Mouse (Mus musculus): ENCODE measurements around the gene Begain. TPM values are rescaled to one million over a fixed set of nuclear protein-coding genes. Genes with fewer than 3 reads are reported as not detected.

The Begain gene
- 100 to 1,000 TPM; 148 to 157 TPM for total RNA-seq (2021)
- long read RNA-seq, experiment 1, transcript Begain-203 (7 exons, 2,707 nt) = major isoform, 204 of 296 reads
- long read RNA-seq, experiment 1, partial matches to known transcripts = 38 of 296 reads
- long read RNA-seq, experiment 1, other reads (novel, unspliced or antisense) = 54 of 296 reads
- long read RNA-seq, experiment 2, transcript Begain-203 (7 exons, 2,707 nt) = major isoform, 174 of 286 reads
- long read RNA-seq, experiment 2, partial matches to known transcripts = 74 of 286 reads
- long read RNA-seq, experiment 2, other reads (novel, unspliced or antisense) = 38 of 286 reads

DNA sequence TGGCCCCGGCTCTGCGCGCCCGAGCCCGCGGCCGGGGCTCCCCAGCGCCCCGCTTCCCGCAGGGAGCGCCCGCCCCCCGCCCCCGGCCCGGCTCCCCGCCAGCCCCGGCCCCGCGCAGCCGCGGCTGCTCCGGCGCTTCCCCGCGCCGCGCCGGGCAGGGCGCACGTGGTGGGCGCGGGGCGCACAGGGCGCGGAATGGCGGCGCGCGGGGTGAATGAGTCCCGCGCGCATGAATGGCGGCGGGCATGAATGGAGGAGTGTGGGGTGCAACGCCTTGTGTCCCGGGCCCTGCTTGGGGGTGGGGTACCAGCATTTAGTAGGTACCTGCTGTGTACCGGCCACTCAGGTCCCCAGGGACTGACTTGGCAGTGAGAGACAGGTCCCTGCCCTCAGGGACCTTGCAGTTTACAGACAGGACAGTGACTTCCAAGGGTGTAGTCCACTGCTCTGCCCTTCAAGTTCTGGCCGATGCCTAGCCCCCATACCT is at the start of gene Begain:
Gene Begain (minus strand): TSS at position 51 of the 487 bp plus-strand sequence.
- DNase-seq (ENCODE audit: extremely low spot score in 1 of 2, low spot score in 2 of 2) = peak in 1 of 2 experiments; percentile 20
- no peak for TF ChIP-seq CTCF (IDR thresholded peaks at IDR 0.05)
- Histone ChIP-seq H3K4me3 (peak within 1 kb of the TSS; percentile 72), H3K27ac (peak within 1 kb of the TSS; percentile 76)
- intact Hi-C loops (cut with DNase I) = loop anchor here (5.0 to 10.0 kb wide), 2 partner anchors 324 to 477 kb away; no protein-coding TSS in a partner anchor

DNA sequence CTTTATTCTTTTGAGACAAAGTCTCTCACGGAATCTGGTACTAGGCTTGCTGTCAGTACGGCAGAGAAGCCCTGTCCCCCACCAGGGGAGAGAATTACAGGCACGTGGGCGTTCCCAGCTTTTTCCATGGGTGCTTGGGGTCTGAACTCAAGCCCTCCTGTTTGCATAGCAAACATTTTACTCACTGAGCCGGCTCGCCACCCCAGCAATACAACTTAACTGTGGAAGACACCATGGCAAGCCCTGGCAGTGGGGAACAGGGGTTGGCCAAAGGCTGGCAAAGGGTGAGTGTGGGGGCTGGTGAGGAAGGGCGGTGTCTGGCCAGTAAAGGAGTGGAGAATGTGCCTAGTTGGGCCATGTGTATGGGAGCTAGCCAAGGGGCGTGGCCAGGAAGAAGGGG is 47.7 kb upstream of the Begain start:
- intact Hi-C loops (cut with DNase I) = no loop called here
- Histone ChIP-seq H3K4me3 (no peak overlapping the region), H3K27ac (no peak overlapping the region)
- no peak for DNase-seq (ENCODE audit: extremely low spot score in 1 of 2, low spot score in 2 of 2)
- no peak for TF ChIP-seq CTCF (IDR thresholded peaks at IDR 0.05)

- Histone ChIP-seq H3K4me3 (no peak overlapping the region), H3K27ac (no peak overlapping the region)
- intact Hi-C loops (cut with DNase I) = no loop called here
- TF ChIP-seq CTCF (IDR thresholded peaks at IDR 0.05) = no peak
- no peak for DNase-seq (ENCODE audit: extremely low spot score in 1 of 2, low spot score in 2 of 2)
Observed at GRCm38 (mm10) chr12:109115161-109115560, 47.1 kb upstream of the Begain start.

DNA sequence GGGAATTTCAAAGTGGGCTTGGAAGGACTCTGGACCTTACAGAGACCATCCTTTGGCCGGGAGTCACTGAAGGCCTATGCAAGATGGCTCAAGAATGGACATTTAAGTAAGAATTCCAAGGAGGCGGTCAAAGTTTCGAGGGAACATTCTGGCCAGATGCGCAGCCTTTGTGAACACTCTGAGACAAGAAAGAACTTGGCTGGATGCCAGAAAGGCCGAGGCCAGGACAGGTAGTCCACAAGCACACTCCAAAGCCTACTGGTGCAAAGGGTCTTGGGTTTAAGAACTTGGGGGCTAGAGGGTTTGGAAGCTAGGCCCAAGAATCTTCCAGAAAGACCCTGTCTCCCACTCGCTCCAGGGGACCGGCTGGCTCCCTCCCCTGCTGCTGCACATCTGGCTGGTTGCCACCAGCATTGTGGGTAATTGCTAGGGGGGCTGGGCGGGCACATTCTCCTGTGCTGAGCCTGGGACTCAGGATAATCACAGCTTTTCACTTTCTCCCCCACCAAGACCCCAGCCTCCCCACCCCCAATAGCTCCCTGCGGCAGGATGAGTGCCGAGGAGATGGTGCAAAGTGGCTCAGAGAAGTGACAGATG is 45.1 kb upstream of the Begain start:
- no peak for DNase-seq (ENCODE audit: extremely low spot score in 1 of 2, low spot score in 2 of 2)

GRCm38 (mm10) chr12:109112354-109112995 is 44.5 kb upstream of the Begain start:
- DNase-seq (ENCODE audit: extremely low spot score in 1 of 2, low spot score in 2 of 2) = no peak
- TF ChIP-seq CTCF (IDR thresholded peaks at IDR 0.05) = no peak
- intact Hi-C loops (cut with DNase I) = no loop called here
- no peak overlapping the region for H3K27ac ChIP-seq
- H3K4me3 ChIP-seq = no peak overlapping the region

More for the DNA sequence above, 45.1 kb upstream of the Begain start:
- no peak overlapping the region for H3K4me3 ChIP-seq
- H3K27ac ChIP-seq = no peak overlapping the region
- intact Hi-C loops (cut with DNase I) = no loop called here
- no peak for TF ChIP-seq CTCF (IDR thresholded peaks at IDR 0.05)

DNA sequence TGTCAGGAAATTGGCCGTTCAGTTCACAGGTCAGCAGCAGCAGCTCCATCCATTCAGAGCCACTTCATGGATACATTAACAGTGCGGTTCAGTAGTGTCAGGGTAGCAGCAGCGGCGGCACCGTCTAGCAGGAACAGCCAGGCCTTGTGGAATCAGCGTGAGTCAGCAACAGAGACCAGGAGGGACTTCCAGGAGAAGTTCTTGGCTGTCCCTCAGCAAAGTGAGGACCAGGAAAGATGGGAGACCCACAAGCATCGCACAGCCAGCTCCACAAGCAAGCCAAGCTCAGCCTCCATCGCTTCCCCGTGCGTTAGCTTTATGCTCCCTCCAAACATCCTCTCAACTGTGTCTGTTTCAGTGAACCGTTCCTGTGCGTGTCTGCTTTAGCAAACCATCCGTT is 40.9 kb upstream of the Begain start:
- Histone ChIP-seq H3K4me3 (no peak overlapping the region), H3K27ac (no peak overlapping the region)
- no peak for TF ChIP-seq CTCF (IDR thresholded peaks at IDR 0.05)
- intact Hi-C loops (cut with DNase I) = no loop called here
- DNase-seq (ENCODE audit: extremely low spot score in 1 of 2, low spot score in 2 of 2) = no peak

GRCm38 (mm10) chr12:109100381-109100780 is 32.4 kb upstream of the Begain start:
- DNase-seq (ENCODE audit: extremely low spot score in 1 of 2, low spot score in 2 of 2) = no peak
- H3K27ac ChIP-seq = no peak overlapping the region
- no peak overlapping the region for H3K4me3 ChIP-seq
- TF ChIP-seq CTCF (IDR thresholded peaks at IDR 0.05) = no peak
- intact Hi-C loops (cut with DNase I) = no loop called here

DNA sequence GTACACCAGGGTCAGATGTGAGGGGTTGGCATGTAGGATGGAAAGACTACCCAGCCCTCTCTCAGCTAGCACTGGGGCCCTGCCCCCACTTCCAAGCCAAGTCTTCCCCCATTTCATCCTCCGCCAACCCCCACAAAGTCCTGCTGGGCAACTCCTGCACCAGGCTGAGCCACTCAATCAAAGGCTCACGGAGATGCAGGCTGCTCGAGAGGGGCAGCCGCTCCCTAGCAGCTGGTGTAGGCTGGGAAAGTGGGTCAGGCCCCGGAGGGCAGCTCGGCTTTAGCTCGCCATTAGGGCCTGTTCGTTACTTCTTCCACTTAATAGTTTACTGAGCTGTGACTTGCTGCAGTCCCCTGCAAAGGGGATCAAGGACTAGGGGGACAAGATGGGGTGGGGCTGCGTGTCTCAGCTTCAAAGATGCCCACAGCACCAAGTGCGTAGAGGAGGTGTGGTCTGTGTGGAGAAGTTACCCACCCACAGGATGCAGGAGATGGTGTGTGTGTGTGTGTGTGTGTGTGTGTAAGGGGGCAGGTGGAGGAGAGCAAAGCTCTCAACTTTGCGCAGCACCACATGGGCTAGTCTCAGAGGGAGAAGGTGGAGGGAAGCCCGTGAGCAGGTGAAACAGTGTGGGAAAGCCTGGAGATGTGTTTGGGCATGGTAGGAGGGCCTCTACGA is 22.6 kb upstream of the Begain start:
- no peak for TF ChIP-seq CTCF (IDR thresholded peaks at IDR 0.05)
- no peak for DNase-seq (ENCODE audit: extremely low spot score in 1 of 2, low spot score in 2 of 2)
- no peak overlapping the region for H3K27ac ChIP-seq
- H3K4me3 ChIP-seq = no peak overlapping the region
- intact Hi-C loops (cut with DNase I) = no loop called here

DNA sequence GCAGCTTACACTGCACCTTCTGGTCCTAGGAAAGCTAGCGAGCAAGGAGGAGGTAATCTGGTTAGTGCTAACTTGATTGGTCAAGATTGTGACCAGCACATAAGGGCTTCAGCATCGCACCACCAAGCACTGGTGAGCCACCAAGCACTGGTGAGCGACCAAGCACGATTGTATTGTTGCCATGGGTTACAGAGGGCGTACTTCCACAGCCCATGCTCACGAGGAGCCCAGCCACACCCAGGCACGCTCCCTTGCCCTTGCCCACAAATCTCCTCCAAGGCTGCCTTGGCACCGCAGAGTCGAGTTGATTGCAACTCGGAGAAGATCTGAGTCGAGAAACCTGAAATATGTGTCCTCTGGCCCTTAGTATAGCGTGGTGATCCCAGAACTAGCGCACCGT is 22.0 kb upstream of the Begain start:
- intact Hi-C loops (cut with DNase I) = no loop called here
- Histone ChIP-seq H3K4me3 (no peak overlapping the region), H3K27ac (no peak overlapping the region)
- DNase-seq (ENCODE audit: extremely low spot score in 1 of 2, low spot score in 2 of 2) = no peak
- no peak for TF ChIP-seq CTCF (IDR thresholded peaks at IDR 0.05)

DNA sequence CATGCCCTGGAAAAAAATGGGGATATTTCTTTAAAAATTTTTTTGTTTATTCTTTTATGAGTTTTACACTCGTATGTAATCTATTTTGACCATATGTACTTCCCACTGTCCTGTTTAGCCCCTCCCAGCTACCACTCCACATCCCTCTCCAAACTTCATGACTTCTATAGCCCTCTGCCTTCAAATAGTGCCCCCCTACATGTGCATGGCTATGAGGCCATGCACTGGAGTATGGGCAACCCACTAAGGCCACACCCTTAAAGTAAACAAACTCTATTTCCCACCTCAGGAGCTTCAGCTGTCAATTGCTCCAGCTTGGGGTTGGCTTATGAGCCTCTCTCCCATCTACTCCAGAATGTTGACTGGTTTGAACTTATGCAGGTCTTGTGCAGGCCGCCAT is 18.1 kb upstream of the Begain start:
- no peak overlapping the region for H3K27ac ChIP-seq
- no peak for DNase-seq (ENCODE audit: extremely low spot score in 1 of 2, low spot score in 2 of 2)
- no peak overlapping the region for H3K4me3 ChIP-seq
- TF ChIP-seq CTCF (IDR thresholded peaks at IDR 0.05) = no peak
- intact Hi-C loops (cut with DNase I) = no loop called here

DNA sequence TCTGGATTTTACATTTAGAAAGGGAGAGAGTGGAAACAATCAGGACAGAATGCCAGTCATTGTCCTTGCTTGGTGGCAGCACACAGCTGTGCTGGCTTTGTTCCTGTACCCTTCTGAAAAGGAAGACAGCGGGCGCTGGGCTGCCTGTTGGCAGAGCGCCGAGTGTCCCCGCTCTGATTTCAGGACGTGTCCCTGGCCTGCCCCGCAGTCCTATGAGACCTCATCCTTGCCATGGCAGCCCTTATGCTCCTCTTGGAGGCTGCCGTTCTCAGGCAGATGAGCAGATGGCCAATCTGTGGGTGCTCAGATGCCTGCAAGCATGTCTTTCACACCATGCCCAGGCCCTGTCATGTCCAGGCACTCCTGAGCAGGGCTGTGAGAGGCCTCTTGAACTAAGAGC is 17.7 kb upstream of the Begain start:
- Histone ChIP-seq H3K4me3 (no peak overlapping the region), H3K27ac (no peak overlapping the region)
- peak in 1 of 2 experiments; percentile 24 for DNase-seq (ENCODE audit: extremely low spot score in 1 of 2, low spot score in 2 of 2)
- TF ChIP-seq CTCF (IDR thresholded peaks at IDR 0.05) = no peak
- intact Hi-C loops (cut with DNase I) = no loop called here

DNA sequence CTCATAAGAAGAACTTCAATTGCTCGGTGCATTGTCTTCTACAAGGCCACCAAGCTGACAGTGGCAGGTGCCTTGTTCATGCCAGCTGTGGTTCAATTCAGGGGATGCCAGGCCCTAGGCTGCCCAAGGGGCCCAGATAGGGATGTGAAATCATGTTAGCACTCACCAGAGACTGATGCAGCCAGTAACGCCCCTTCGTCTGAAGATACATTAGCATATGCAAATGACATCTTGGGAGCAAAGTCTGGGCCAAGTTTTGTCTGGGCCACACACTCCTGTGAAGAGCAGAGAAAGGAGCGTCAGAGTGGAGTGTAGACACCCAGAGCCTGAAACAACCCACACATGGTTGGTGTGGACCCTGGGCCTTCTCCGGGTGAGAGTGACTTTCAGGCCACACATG is 17.0 kb upstream of the Begain start:
- intact Hi-C loops (cut with DNase I) = no loop called here
- H3K27ac ChIP-seq = no peak overlapping the region
- TF ChIP-seq CTCF (IDR thresholded peaks at IDR 0.05) = no peak
- no peak for DNase-seq (ENCODE audit: extremely low spot score in 1 of 2, low spot score in 2 of 2)
- H3K4me3 ChIP-seq = no peak overlapping the region
